Mouse (Mus musculus): Measurements from ENCODE around the gene Man1b1. TPM values are rescaled to one million over a fixed set of nuclear protein-coding genes. Genes with fewer than 3 reads are reported as not detected.

Man1b1 gene
- total RNA-seq (2021) = 10 to 100 TPM; 49.0 to 59.9 TPM
- long read RNA-seq, experiment 1, transcript Man1b1-201 (13 exons, 3,755 nt) = major isoform, 32 of 42 reads
- long read RNA-seq, experiment 1, partial matches to known transcripts = 6 of 42 reads
- long read RNA-seq, experiment 1, other reads (novel, unspliced or antisense) = 4 of 42 reads
- long read RNA-seq, experiment 2, transcript Man1b1-201 (13 exons, 3,755 nt) = major isoform, 37 of 51 reads
- long read RNA-seq, experiment 2, partial matches to known transcripts = 1 of 51 reads
- long read RNA-seq, experiment 2, other reads (novel, unspliced or antisense) = 13 of 51 reads

GRCm38 (mm10) chr2:25332286-25333160 is at the start of gene Man1b1:
Man1b1 (plus strand) TSS chr2:25332338.
- DNase-seq (ENCODE audit: low spot score in 2 of 2) = peak; percentile 98 to 100

GRCm38 (mm10) chr2:25285551-25285950 is 46.6 kb upstream of the Man1b1 start:
- DNase-seq (ENCODE audit: low spot score in 2 of 2) = no peak

GRCm38 (mm10) chr2:25286314-25286713 is 45.8 kb upstream of the Man1b1 start:
- no peak for DNase-seq (ENCODE audit: low spot score in 2 of 2)

- peak; percentile 59 to 71 for DNase-seq (ENCODE audit: low spot score in 2 of 2)
These were observed 45.1 kb upstream of the Man1b1 start for GRCm38 (mm10) chr2:25286837-25287636.

- DNase-seq (ENCODE audit: low spot score in 2 of 2) = no peak
These were observed 44.0 kb upstream of the Man1b1 start, which contains the start of gene Tmem210 for GRCm38 (mm10) chr2:25287927-25288649. Tmem210 (plus strand) TSS chr2:25288145.

- DNase-seq (ENCODE audit: low spot score in 2 of 2) = no peak
These were observed 43.3 kb upstream of the Man1b1 start for GRCm38 (mm10) chr2:25288734-25289345.

GRCm38 (mm10) chr2:25289651-25290050 is 42.5 kb upstream of the Man1b1 start, which contains the start of gene Lrrc26:
Lrrc26 (plus strand) TSS chr2:25289915.
- peak in 1 of 2 experiments; percentile 37 for DNase-seq (ENCODE audit: low spot score in 2 of 2)

- DNase-seq (ENCODE audit: low spot score in 2 of 2) = peak; percentile 72 to 74
These were observed 41.9 kb upstream of the Man1b1 start for GRCm38 (mm10) chr2:25290101-25290815.

GRCm38 (mm10) chr2:25290816-25291130 is 41.4 kb upstream of the Man1b1 start:
- DNase-seq (ENCODE audit: low spot score in 2 of 2) = peak; percentile 57 to 62

GRCm38 (mm10) chr2:25291184-25292053 is 40.7 kb upstream of the Man1b1 start:
- no peak for DNase-seq (ENCODE audit: low spot score in 2 of 2)

GRCm38 (mm10) chr2:25292054-25292544 is 40.0 kb upstream of the Man1b1 start:
- no peak for DNase-seq (ENCODE audit: low spot score in 2 of 2)

GRCm38 (mm10) chr2:25292856-25293255 is 39.3 kb upstream of the Man1b1 start:
- peak; percentile 74 to 75 for DNase-seq (ENCODE audit: low spot score in 2 of 2)

GRCm38 (mm10) chr2:25293706-25294105 is 38.4 kb upstream of the Man1b1 start:
- no peak for DNase-seq (ENCODE audit: low spot score in 2 of 2)

- no peak for DNase-seq (ENCODE audit: low spot score in 2 of 2)
These were observed 35.0 kb upstream of the Man1b1 start for GRCm38 (mm10) chr2:25297093-25297492.

GRCm38 (mm10) chr2:25298046-25298445 is 34.1 kb upstream of the Man1b1 start:
- DNase-seq (ENCODE audit: low spot score in 2 of 2) = no peak

GRCm38 (mm10) chr2:25303452-25303851 is 28.7 kb upstream of the Man1b1 start:
- DNase-seq (ENCODE audit: low spot score in 2 of 2) = no peak

GRCm38 (mm10) chr2:25303931-25304656 is 28.0 kb upstream of the Man1b1 start:
- DNase-seq (ENCODE audit: low spot score in 2 of 2) = no peak

All from layer of hippocampus, postnatal 14 days (tissue).